ENCODE assay signal across 12 mouse cellular contexts in genomic region chr4:139078313-139078712, GRCm38 (mm10). TPM values are rescaled to one million over a fixed set of nuclear protein-coding genes. Genes with fewer than 3 reads are reported as not detected.
A peak's percentile ranks its signal among the peaks of the same experiment; 100 is the strongest.
DNase-seq lines count a peak whose midpoint lies in the region; ATAC-seq and TF ChIP-seq lines count a peak whose summit lies in the region.
"Had no signal": no experiment of that assay in that cellular context is flagged by ENCODE, and none has a peak within 500 bp of the region (broad histone marks: within the 10 kb centered on the region; RNA-seq: fewer than 3 reads in every experiment).

No protein-coding gene starts in this region.

- H3K9me3 ChIP-seq in G1E (replicated peaks) = peaks cover 6% of the 10 kb centered on the region
- H3K9me3 ChIP-seq: embryonic facial prominence, embryonic 13.5 days; limb, embryonic 12.5 days had no signal

- peak; percentile 33; the same call in 1 of the 2 replicates for TF ChIP-seq CTCF in G1E (IDR thresholded peaks at IDR 0.05; ENCODE audit: low read depth, low read length)

- H3K4me1 ChIP-seq in G1E (ENCODE audit: insufficient read depth, low read depth, low read length) = peaks cover 11% of the 10 kb centered on the region

- H3K36me3 ChIP-seq in G1E (replicated peaks) = no peaks in the 10 kb centered on the region
- H3K36me3 ChIP-seq: limb, embryonic 12.5 days had no signal

- intact Hi-C loops in heart, postnatal 36 days (cut with DNase I) = loop anchor here (1.0 kb wide), 1 partner anchor 156 kb away; no protein-coding TSS in a partner anchor

- peaks cover 41% of the 10 kb centered on the region for H3K27me3 ChIP-seq in G1E (ENCODE audit: insufficient read depth, low read length)

- no peak overlapping the region for H3K4me3 ChIP-seq in G1E (ENCODE audit: low read depth, low read length)
- H3K4me3 ChIP-seq: embryonic facial prominence, embryonic 13.5 days; limb, embryonic 12.5 days had no signal

- ATAC-seq in G1E (ENCODE audit: extremely low read depth, insufficient number of reproducible peaks, low FRiP score, poor library complexity, severe bottlenecking) = 0 out of 2 replicates have a peak, but pooled peaks have one; percentile 28
- ATAC-seq in granulocyte monocyte progenitor cell, adult 5-6 weeks (replicated peaks; ENCODE audit: poor library complexity, severe bottlenecking) = peak; percentile 50; the same call in 1 of the 2 replicates
- no peak for ATAC-seq in erythroblast, adult 5-6 weeks (replicated peaks; ENCODE audit: low FRiP score, poor library complexity, severe bottlenecking)

- peak; percentile 56 for DNase-seq in kidney, adult 9 months
- DNase-seq in kidney, adult 11 months = no peak
- DNase-seq in A20 (ENCODE audit: low read depth, low spot score) (peak; percentile 62), G1E (ENCODE audit: low spot score) (no peak)
- DNase-seq in layer of hippocampus, adult 18-20 months (ENCODE audit: low spot score in 2 of 2) = no peak
- no peak for DNase-seq in heart, postnatal 36 days
- DNase-seq: right cerebral cortex, postnatal 4 days had no signal

RNA-seq across cellular contexts. Expression of gene Htr6, which starts 2.9 kb away (rescaled TPM):
- not detected in 2 replicates for total RNA-seq in G1E (2014; fragmentation: Nextera tagmentation)
- 0.06 TPM in 1 of 2 replicates, not detected in the other for total RNA-seq in G1E (2017)
- not detected in 2 replicates for polyA plus RNA-seq in G1E (2012)
- total RNA-seq in granulocyte monocyte progenitor cell, adult 5-6 weeks (2014; fragmentation: Nextera tagmentation) = not detected in 2 replicates
- not detected in 2 replicates for total RNA-seq in granulocyte monocyte progenitor cell, adult 5-6 weeks (2017)
- 1 to 10 TPM; 6.5 to 7.6 TPM for total RNA-seq in layer of hippocampus, adult 18-20 months (2021)
- total RNA-seq in heart, postnatal 36 days (2021) = not detected
- total RNA-seq in erythroblast, adult 5-6 weeks (2015; ENCODE audit: low replicate concordance) = not detected in 2 replicates
- not detected in 2 replicates for total RNA-seq in erythroblast, adult 5-6 weeks (2017; ENCODE audit: low replicate concordance)
- total RNA-seq: heart, adult 18-20 months had no signal

RNA-seq across cellular contexts. Expression of gene Nbl1, which starts 14.5 kb away (rescaled TPM):
- total RNA-seq in G1E (2014; fragmentation: Nextera tagmentation) (not detected in 2 replicates), G1E (2017) (0.11 TPM in 1 of 2 replicates, not detected in the other)
- polyA plus RNA-seq in G1E (2012) = 0.05 and 0.18 TPM in 2 replicates
- not detected in 2 replicates for total RNA-seq in granulocyte monocyte progenitor cell, adult 5-6 weeks (2014; fragmentation: Nextera tagmentation)
- total RNA-seq in granulocyte monocyte progenitor cell, adult 5-6 weeks (2017) = not detected in 2 replicates
- 10 to 100 TPM; 80.3 to 92.2 TPM for total RNA-seq in layer of hippocampus, adult 18-20 months (2021)
- 10 to 100 TPM; 25.5 to 29.1 TPM for total RNA-seq in heart, postnatal 36 days (2021)
- not detected in 2 replicates for total RNA-seq in erythroblast, adult 5-6 weeks (2015; ENCODE audit: low replicate concordance)
- not detected in 2 replicates for total RNA-seq in erythroblast, adult 5-6 weeks (2017; ENCODE audit: low replicate concordance)

RNA-seq across cellular contexts. Expression of gene Minos1, which starts 52.6 kb away (rescaled TPM):
- total RNA-seq in G1E (2014; fragmentation: Nextera tagmentation) = 342 and 377 TPM in 2 replicates
- total RNA-seq in G1E (2017) = 323 and 338 TPM in 2 replicates
- polyA plus RNA-seq in G1E (2012) = 11.9 and 12.8 TPM in 2 replicates
- total RNA-seq in granulocyte monocyte progenitor cell, adult 5-6 weeks (2014; fragmentation: Nextera tagmentation) = 530 and 613 TPM in 2 replicates
- 186 and 246 TPM in 2 replicates for total RNA-seq in granulocyte monocyte progenitor cell, adult 5-6 weeks (2017)
- total RNA-seq in layer of hippocampus, adult 18-20 months (2021) = 100 to 1,000 TPM; 189 to 193 TPM
- 100 to 1,000 TPM; 679 to 769 TPM for total RNA-seq in heart, postnatal 36 days (2021)
- total RNA-seq in erythroblast, adult 5-6 weeks (2015; ENCODE audit: low replicate concordance) = 103 and 127 TPM in 2 replicates
- total RNA-seq in erythroblast, adult 5-6 weeks (2017; ENCODE audit: low replicate concordance) = 36.6 and 91.7 TPM in 2 replicates

Comparison
In these comparisons a context has a peak if more than half of its experiments do, and no peak if none do; other contexts are left out.
1. DNase-seq: peak in kidney, adult 9 months (single experiment) and A20 (single experiment); none in kidney, adult 11 months (single experiment), G1E (single experiment), layer of hippocampus, adult 18-20 months (0 of 2) and heart, postnatal 36 days (0 of 2).
2. RNA of gene Htr6, which starts 2.9 kb away (total RNA-seq): 6.5 to 7.6 TPM in layer of hippocampus, adult 18-20 months; 0.06 TPM in G1E, not detected in granulocyte monocyte progenitor cell, adult 5-6 weeks, not detected in heart, postnatal 36 days and not detected in erythroblast, adult 5-6 weeks; every median in the first group is over 4 times any median in the second.
3. RNA of gene Nbl1, which starts 14.5 kb away (total RNA-seq): 80.3 to 92.2 TPM in layer of hippocampus, adult 18-20 months and 25.5 to 29.1 TPM in heart, postnatal 36 days; 0.11 TPM in G1E, not detected in granulocyte monocyte progenitor cell, adult 5-6 weeks and not detected in erythroblast, adult 5-6 weeks; every median in the first group is over 10 times any median in the second.